Mouse (Mus musculus) kidney, postnatal 14 days (tissue): ENCODE data around the gene Frmd8.

ENCODE experiments used
- DNase-seq: peaks from one replicate; pipeline ENCODE4 v3.0.0; 2022; ENCODE audit warnings: mixed read lengths

Frmd8 gene

DNA sequence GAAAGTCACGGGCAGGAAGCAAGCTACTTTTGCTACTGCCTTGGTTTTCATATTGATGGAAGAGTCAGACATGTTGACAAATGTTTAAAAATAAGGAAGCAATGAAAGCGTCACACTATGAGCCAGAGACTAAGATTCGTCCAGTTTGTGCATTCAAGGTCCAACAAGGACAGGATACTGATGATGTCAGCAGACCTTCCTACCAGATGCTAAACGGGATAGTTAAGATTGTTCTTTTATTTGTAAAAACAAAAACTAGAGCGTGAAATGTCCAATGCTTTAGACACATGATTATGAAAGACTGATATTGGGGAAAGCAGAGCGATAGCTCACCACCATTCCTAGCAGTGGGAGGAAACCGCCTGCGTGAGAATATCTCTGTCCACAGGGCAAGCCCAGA is 37.5 kb downstream of the Frmd8 start:
- DNase-seq, result no peak

DNA sequence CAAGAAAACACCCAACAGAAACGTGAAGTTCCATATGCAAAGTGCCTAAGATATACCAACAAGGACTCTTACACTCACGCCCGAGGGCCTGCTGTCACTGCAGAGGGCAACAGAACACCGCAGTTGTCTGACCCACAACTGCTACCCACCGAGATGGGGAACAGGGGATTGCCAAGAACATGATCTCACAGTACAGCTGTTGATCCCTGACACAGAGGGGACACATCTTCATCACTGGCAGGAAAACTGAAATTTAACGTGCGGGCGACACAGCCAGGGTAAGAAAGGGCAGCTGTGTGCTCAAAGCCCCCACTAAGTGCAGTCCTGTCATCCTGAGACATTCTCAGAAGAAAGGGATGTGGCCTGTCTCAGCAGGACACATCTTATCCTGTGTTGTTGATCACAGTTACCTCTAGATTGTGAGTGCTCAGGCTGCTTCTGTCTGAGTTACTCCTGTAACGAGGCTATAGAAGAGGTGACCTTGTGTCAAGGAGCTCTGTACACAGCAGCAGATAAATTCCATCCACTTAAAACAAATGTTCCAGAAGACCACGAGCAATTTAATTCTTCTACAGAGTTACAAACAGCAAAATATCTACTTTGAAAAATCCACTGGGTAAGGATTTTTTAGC is 38.0 kb downstream of the Frmd8 start:
- no peak for DNase-seq

DNA sequence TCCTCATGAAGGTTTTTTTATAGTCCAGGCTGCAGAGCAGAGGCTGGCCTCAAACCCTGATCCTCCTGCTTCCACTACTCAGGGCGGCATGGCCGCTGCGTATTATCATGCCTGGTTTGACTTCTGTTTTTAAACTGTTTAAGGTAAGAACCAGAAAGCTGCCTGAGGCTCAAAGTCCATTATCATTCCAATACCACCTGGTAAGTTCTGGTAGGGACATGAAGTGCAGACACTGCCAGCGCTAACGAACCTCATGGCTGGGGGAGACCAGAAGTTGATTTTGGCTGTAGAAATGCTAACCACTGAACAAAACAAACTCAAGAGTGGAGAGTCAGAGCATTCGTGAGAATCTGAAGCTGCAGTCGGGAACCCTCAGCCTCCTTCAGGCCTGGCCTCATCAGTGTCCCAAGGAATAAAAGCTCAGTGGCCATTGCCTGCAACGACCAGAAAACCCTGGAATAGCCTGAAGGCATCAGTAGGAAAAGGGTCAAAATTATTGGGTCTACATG is 39.1 kb downstream of the Frmd8 start:
- DNase-seq, result no peak

- no peak for DNase-seq
Measured at GRCm38 (mm10) chr19:5835054-5835921, 39.8 kb downstream of the Frmd8 start.

DNA sequence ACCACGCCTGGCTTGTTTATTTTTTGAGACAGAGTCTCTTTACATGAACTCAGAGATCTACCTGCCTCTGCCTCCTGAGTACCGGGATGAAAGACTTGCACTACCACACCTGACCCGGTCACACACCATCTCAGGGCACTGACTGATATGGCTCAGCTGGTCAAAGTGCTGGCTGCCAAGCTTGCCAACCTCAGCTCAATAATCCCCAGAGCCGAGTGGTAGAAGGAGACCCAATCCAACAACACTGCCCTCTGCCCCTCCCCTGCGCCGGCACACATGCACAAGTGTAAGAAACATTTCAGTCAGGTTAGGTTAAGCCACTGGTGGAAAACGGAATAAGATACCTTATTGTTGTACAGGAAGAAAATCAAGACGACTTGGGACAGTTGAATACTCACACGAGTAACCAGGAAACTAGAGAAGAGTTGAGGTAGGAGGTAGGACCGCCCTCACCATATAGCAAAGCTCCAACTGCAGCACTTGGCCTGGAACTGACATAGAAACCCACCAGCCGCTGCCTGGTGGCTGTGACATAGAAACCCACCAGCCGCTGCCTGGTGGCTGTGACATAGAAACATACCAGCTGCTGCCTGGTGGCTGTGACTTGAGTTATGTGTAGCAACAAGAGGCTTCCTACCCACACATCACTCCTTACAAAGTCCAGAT is 40.7 kb downstream of the Frmd8 start:
- DNase-seq, result no peak

DNA sequence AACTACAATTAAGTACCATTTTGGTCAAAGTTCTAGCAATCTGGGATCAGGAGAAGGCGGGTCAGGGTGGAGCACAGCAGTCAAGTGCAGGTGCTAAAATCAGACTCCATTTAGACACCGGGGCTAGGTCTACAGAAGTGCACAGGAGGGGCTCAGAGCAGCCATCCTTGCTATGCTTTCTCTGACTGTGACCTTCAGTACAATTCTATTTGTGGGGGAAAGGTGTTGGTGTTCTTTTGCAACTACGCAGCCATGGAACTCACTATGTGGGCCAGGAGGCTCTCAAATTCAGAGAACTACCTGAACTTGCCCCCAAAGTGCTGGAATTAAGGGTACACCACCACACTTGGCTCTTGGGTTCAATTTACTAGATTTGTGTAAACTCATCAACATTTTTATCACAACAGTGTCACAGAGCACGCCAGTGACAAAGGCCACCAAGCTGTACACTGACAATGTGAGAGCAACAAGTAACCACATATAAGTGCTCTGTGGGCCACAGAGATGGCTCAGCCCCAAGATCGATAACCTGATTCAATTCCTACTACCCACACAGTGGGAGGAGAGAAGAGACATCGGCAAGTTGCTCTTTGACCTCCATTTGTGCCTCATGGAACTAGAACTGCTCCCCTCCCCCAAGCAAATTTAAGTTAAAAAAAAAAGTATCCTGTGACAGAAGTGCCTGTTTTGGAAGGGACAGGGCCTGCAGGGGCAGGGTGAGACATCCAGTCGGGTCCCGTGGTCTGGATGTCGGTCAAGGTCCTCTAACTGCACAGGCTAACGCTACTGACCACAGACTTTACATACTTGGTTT is 41.6 kb downstream of the Frmd8 start:
- no peak for DNase-seq

DNA sequence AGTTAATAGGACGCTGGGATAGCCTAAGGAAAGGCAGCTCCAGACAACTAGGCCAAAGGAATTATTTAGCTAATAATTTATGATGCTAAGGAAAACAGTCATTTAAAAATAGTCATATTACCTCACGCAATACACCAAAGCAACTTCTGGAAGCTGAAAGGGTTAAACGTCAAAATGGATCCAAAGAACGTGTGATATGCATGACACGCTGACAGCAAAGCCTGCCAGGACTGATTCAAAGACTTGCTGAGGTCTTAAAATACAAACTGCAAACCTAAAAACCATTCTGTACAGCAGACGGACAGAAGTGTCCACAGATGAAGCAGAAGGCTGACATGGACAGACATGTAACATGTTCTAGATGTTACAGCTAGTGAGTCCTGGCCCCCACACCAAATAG is 42.7 kb downstream of the Frmd8 start:
- no peak for DNase-seq

DNA sequence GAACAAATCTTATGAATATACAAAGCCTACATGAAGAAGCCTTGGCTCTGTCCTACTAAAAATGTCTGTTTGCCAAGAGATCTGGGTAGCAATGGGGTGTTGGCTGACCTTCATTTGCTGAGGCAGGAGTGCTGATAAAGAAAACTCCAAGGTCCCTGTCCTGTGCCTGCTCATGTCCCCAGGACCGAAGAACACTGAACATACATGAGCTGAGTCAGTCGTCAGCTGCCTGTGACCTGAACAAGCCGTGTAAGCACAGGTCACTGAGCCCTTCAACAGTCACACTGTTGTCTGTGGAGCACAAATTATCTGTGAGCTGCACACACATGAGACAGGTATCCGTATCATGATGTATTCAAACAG is 43.1 kb downstream of the Frmd8 start:
- DNase-seq, result no peak

DNA sequence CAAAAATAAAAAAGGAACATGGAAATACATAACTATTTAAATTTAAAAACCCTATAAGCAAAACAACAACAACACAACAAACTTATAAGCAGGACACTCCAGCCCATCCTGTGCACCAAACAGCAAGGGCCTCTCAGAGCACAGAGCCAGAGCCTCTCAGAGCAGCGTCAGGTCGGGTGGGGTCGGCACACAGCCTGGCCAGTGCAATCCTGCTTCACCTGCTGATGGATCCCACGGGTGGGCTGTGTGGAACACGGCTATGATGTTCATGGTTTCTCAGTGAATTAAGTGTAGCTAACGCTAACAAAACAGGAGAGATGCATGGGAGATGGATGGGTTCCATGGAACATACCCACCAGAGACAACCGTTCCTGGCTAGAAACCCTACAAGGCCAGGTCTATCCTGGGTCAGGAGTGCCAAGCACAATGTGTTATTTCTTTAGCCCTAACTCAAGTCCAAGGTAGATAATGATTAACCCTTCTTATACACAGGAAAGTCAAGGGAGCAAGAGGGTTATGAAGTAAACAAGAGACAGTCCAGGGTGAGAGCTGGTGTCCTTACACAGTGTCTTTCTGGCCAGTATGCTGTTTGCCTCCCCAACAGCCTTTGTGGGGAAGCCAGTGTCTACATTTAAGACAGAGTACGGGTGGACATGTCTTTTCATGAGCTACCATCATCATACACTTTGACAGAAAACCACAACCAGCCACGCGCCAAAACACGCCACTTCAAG is 43.7 kb downstream of the Frmd8 start:
- no peak for DNase-seq

DNA sequence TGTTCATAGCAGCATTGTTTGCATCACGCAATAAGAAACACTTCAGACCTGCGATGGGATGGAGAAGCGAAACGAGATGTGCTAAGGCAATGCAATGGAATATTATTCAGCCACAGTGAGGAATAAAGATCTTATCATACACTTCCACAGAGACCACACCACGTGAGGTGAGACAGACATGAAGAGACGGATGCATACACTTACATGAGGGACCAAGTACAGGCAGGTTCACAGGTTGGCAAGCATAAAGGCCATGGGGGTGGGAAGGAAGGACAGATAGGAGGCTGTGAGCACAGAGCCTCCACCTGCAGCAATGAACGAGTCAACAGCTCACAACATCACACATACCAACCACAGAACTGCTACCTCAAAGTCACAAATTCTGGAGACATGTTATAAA is 44.3 kb downstream of the Frmd8 start:
- DNase-seq, result no peak

- DNase-seq, result no peak
Measured at GRCm38 (mm10) chr19:5829958-5830615, 45.0 kb downstream of the Frmd8 start.

DNA sequence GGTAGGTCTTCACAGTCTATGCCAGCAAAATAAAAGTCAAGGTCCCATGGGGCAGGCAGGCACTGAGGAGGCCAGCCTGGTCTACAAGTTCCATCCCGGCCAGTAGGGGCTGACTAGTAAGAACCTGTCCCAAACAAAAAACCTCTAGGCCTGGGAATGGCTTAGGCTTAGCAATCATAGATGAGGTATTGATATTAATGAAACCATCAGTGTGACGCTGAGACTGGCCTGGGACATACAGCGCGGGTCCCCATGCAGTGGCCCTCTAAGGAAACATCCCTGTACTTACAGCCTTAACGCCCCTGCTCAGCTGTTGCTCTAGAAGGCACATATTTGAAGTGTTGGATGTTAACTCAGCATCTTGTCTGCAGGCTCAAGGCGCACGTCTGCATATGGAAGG is 46.2 kb downstream of the Frmd8 start:
- no peak for DNase-seq

GRCm38 (mm10) chr19:5828155-5828554 is 46.9 kb downstream of the Frmd8 start:
- no peak for DNase-seq

DNA sequence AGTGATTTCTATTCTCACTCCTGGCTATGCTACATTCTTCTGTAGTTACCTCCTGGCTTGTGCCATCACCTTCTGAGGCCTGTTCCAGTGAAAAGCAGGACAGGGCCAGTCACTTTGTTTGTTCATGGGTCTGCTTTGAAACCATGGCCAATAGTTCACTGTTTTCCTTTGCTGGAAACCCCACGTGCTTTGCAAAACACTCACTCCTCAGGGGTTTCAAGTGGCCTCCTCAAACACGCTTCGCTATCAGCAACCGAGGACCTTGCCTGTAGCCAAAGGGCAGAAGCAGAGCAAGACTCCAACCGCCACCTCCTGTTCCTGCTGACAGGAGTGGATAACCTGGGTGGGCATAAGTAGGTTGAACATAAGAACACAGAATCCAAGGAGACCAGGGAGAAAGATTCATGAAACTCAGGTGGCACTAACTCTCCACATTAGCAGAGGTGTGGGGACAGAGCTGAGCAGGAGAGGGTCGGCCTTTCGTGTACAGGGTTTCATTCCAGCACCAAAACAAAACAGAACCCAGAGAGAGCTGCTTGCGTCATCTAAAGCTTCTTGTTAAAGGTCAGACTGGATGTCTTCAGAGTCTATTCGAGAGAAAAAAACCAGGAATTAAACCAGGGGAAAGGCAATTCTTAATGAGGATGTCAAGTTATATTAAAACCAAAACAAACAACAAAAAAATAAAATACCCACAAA is 47.5 kb downstream of the Frmd8 start:
- peak; percentile 24 for DNase-seq

DNA sequence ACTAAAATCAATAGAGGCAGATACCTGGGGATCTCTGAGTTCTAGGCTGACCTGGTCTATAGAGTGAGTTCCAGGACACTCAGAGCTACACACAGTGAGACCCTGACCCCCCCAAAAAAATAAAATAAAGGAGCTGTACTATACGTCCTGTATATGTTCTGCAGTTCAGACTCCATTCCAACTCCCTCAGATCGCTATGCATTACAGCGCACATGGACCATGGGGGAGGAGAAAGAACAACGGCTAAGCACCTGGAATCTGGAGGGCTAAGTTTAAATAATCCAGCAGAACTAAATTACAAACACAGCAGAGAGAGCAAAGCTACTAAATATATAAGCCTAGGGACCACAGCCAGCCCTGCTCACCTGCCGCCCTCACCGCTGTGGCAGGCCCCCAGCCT is 48.0 kb downstream of the Frmd8 start:
- no peak for DNase-seq

DNA sequence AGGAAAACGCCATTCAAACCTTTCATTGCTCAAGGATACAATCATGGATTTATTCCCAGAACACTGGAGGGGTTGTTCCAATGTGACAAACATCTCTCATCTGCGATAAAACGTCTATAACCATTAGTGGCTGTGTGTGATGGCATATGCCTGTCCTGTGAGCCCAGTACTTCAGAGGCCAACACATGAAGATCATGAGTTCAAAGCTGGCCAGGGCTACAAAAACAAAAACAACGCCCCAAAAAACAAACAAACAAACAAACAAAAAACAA is 48.4 kb downstream of the Frmd8 start:
- DNase-seq, result no peak

DNA sequence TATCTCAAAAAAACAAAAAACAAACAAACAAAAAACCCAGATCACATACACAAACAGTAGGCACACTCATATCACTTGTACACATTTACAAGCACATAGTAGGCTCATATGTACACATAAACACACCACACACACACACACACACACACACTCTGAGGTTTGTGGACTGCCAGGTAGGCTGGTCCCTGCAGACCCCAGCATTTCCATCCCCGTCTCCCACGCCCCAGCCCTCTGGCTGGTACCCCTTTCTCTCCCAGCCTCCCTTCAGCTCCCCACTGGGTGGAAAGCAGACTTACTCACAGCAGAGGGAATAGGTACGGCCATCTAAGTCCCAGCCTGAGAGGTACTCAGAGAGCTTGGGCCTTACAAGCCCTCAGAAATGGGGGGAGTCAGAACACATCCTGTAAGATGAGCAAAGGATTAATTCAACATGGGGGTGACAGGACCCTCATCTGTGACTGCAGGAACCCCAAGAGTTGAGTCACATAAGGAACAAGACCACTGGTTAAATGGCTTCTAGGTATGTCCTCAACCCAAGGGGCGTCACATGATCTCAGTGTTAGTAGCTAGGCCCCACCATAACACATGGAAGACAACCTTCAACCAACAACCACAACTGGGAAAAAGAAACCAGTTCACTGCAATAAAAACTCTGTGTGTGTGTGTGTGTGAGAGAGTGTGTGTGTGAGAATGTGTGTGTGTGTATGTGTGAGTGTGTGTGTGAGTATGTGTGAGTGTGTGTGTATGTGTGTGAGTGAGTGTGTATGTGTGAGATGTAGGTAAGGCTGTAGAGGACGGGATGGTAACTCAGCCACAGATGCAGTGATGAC is 49.0 kb downstream of the Frmd8 start:
- DNase-seq, result no peak

DNA sequence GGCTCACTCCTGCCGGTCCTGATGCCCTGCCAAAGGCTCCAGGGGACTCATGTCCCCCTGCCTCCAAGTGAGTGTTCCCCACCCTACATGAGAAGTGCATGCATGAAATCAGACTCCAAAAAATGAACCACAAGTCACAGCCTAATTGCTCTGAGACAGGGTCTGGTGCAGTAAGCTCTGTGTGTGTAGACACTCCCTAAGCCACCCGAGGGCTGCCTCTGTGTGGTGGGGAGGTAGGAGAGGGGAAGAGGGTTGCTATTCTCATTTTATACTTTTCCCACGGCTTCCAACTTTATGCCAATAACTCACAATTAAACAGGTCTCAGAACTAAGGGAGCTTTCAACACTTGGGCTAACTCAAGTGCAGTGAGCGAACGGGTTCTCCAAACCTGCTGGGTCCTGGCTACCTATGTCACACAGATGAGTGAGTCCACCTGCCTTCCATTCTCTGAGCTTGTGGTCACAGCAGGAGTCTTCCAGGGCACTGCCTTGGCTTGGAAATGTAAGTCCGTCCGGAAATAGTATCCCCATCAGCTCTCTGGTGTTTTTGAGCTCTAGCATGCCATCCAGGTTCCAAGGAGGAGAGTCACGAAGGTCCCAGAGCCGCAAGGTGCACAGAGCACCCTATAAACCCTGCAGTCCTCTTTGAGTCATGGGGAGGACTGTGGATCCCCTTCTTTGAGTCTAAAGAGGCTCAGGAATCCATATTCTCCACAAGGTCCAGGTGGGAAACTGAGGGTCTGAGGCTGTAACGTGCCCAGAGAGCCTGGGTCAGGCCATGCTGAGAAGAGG is 50.1 kb downstream of the Frmd8 start:
- DNase-seq, result no peak

GRCm38 (mm10) chr19:5824043-5824825 is 50.8 kb downstream of the Frmd8 start:
- DNase-seq, result peak; percentile 62
